Mouse (Mus musculus) spleen, adult 2 months (tissue): ENCODE data around the gene Fam208b.

ENCODE experiments used
- CTCF ChIP-seq: fragments of 200-500 bp; IDR thresholded peaks from 2 replicates; pipeline ENCODE4 v1.5.1; 2011; ENCODE audit warnings: mild to moderate bottlenecking, inconsistent platforms; ENCODE audit not compliant: insufficient read depth, insufficient read length, insufficient replicate concordance; ENCODE audit errors: extremely low read depth
- POLR2A ChIP-seq: fragments of 200-500 bp; IDR thresholded peaks from 2 replicates; pipeline ENCODE4 v1.6.1; 2011; ENCODE audit warnings: low read depth, low read length, inconsistent platforms

GRCm38 (mm10) chr13:3635076-3635475, 24.2 kb upstream of the Fam208b start:
- TF ChIP-seq CTCF (no peak), POLR2A (no peak)
